Mouse (Mus musculus): ENCODE data around the gene Rad51d.

DNA sequence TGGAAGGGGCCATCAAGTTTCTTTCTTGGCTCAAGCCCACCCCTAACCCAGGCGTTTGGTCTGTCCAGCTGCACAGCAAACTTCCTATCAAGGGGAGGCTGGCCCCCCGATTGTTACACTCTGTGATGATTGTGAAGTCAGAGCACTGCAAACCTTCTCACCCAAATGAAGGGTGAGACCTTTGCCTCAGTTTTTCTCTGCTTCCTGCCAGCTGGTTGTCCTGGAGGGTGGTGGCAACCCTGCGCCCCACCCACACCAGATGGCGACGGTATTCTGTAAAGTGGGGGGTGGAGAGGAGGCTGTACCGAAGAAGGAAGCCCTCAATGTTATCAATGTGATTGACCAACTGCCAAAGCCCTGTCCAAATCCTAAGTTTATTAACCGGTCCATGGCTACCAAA lies 1.5 kb upstream of the Rad51d start, which contains the start of gene Fndc8:
- TF ChIP-seq CTCF (IDR thresholded peaks at IDR 0.05; ENCODE audit: borderline replicate concordance, insufficient read depth, low read depth, low read length) (no peak), POLR2A (IDR thresholded peaks at IDR 0.05; ENCODE audit: borderline replicate concordance, insufficient read depth, low read length) (no peak)
